Mouse (Mus musculus) liver, adult 2 months (tissue): ENCODE data around the gene Plekhm3.

Source experiments
- CTCF ChIP-seq: fragments of 200-500 bp; IDR thresholded peaks from 2 replicates; pipeline ENCODE4 v1.5.1; 2011; ENCODE audit warnings: low read depth, low read length, control low read depth
- POLR2A ChIP-seq: fragments of 200-500 bp; IDR thresholded peaks from 2 replicates; pipeline ENCODE4 v1.6.1; 2011; ENCODE audit warnings: low read length, control low read depth; ENCODE audit not compliant: insufficient read depth; ENCODE audit errors: extremely low read depth

GRCm38 (mm10) chr1:64757254-64757653 is 199.4 kb downstream of the Plekhm3 start:
- TF ChIP-seq CTCF (no peak), POLR2A (no peak)
